Mouse (Mus musculus) megakaryocyte, embryonic 14.5 days (primary cell): ENCODE data around the gene Ash1l. TPM values are rescaled to one million over a fixed set of nuclear protein-coding genes. Genes with fewer than 3 reads are reported as not detected.
A peak's percentile ranks its signal among the peaks of the same experiment; 100 is the strongest.

Source experiments
- H3K27me3 ChIP-seq: replicated peaks from 2 replicates; pipeline ENCODE3; 2012; ENCODE audit warnings: inconsistent platforms
- H3K36me3 ChIP-seq: replicated peaks from 2 replicates; pipeline ENCODE3; 2012; ENCODE audit warnings: low read length, inconsistent platforms, mixed read lengths
- H3K4me1 ChIP-seq: 2 replicates; pipeline ENCODE4 v1.6.1; 2012; ENCODE audit warnings: inconsistent platforms
- H3K4me3 ChIP-seq: replicated peaks from 2 replicates; pipeline ENCODE3; 2012; ENCODE audit warnings: moderate library complexity, mild to moderate bottlenecking, inconsistent platforms
- H3K9me3 ChIP-seq: 2 replicates; pipeline ENCODE4 v1.6.1; 2012; ENCODE audit warnings: inconsistent platforms
- FLI1 ChIP-seq: IDR thresholded peaks from 2 replicates; pipeline ENCODE4 v1.6.1; 2012; ENCODE audit warnings: low read length, inconsistent platforms, mixed read lengths
- GATA1 ChIP-seq: IDR thresholded peaks from 3 replicates; pipeline ENCODE4 v1.6.1; 2012; ENCODE audit warnings: mixed read lengths, low read length, inconsistent platforms, borderline replicate concordance
- polyA plus RNA-seq: library from polyadenylated mRNA; stranded (reverse); fragments of >175 nt; gene quantifications from 2 replicates; pipeline ENCODE4 v1.2.3, GENCODE M21; 2012; ENCODE audit warnings: low replicate concordance; ENCODE audit not compliant: insufficient read depth

The Ash1l gene
- polyA plus RNA-seq, 1 experiment, result 0.95 TPM

DNA sequence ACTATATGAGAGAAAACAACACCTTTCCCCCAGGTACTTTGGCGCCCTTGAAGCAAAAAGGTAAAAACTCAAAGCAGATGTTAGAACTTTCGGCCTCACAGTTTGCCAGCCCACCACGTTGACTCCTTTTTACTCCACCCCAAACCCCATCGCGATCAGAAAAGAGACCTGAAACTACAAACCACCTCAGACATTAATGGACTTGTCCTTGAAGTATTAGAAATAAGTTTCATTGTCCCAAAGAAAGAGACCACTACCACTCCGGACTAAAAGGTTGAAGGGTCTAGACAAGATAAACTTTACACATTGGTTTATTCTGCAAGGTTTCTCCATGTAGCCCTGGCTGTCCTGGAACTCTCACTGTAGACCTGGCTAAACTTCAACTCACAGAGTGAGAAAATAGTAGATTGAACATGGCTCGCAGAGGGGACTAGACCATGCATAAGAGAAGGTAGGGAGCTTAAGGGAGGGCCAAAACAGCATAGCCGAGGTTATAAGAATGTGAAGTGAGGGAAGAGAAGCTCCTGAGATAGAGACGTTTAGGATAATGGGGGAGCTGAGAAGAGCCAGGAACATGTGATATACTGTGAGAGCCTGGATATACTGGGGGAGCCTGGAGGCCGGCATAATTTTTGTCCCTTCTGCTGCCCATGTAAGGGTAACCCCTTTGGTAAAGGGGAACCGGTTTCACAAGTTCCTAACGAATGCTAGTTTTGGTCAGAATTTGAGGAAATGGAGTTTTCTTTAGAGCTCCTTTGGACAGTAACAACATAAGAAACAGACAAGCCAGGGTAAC, 152.3 kb downstream of the Ash1l start:
- H3K4me1 ChIP-seq, result peaks cover 80% of the 10 kb centered on the region
- TF ChIP-seq GATA1 (no peak), FLI1 (no peak)
- H3K4me3 ChIP-seq, result peak overlapping the region; percentile 92

DNA sequence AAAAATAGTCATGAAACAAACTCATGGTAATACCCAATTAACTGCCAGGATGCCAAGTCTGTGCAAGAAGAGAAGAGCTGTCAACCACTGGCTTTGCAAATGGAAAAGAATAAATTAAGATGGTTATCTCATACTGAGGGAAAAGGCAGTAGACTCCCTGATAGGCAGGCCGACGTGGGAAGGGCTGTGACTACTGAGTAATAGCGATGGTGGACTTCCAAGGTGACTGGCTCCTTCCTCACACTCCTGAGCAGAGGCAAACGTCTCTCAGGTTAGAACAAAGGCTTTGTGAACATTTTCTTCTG, 152.8 kb downstream of the Ash1l start:
- Histone ChIP-seq H3K4me3 (peak overlapping the region; percentile 59), H3K36me3 (peaks cover 25% of the 10 kb centered on the region), H3K27me3 (no peaks in the 10 kb centered on the region), H3K9me3 (no peaks in the 10 kb centered on the region), H3K4me1 (peaks cover 80% of the 10 kb centered on the region)
- TF ChIP-seq GATA1 (no peak), FLI1 (no peak)

More for the DNA sequence above, 152.3 kb downstream of the Ash1l start:
- Histone ChIP-seq H3K36me3 (peaks cover 30% of the 10 kb centered on the region), H3K27me3 (no peaks in the 10 kb centered on the region), H3K9me3 (no peaks in the 10 kb centered on the region)

DNA sequence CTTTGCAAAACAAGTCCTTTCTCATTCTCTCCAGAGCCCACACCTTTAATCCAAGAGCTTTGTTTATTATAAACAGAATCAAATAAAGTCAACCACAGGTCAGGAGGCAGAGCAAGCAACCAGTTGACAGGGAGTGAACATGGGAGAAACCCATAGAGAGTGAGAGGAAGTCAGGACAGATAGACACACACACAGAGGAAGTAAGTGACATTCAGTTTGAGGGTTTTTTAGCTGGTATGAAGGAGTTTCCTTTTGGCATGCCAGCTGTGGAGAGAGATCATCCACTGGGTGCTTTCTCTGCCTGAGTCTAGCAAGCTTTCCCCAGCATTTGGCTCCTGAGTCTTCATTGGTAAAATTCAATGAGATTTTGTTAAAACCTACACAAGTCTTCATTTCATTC, 156.5 kb downstream of the Ash1l start:
- H3K36me3 ChIP-seq, result no peaks in the 10 kb centered on the region
- no peaks in the 10 kb centered on the region for H3K27me3 ChIP-seq
- peaks cover 70% of the 10 kb centered on the region for H3K4me1 ChIP-seq
- TF ChIP-seq FLI1, result 0 out of 2 replicates have a peak, but pooled peaks have one; percentile 11
- peak; percentile 32; the same call in 1 of the 3 replicates for TF ChIP-seq GATA1
- peak overlapping the region; percentile 53 for H3K4me3 ChIP-seq
- no peaks in the 10 kb centered on the region for H3K9me3 ChIP-seq

DNA sequence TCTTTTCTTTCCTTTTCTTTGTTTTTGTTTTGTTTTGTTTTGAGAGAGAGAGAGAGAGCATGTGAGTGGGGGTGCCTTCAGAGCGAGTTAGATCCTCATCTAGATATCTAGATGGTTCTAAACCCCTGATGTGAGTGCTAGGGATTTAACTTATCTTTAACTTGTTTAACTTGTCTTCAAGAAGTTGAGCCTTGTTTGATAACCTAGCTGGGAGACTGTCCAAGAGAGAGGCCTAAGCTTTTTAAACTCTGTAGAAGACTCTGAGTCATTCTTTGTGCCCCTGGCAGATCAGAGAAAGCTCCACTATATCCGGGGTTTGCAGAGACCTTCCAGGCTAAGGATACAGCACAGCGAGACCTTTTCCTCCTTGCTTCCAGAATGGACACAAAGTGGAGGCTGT, 157.1 kb downstream of the Ash1l start:
- H3K36me3 ChIP-seq, result no peaks in the 10 kb centered on the region
- no peak for TF ChIP-seq GATA1
- TF ChIP-seq FLI1, result no peak
- H3K4me3 ChIP-seq, result peak overlapping the region; percentile 15
- H3K4me1 ChIP-seq, result peaks cover 65% of the 10 kb centered on the region
- no peaks in the 10 kb centered on the region for H3K9me3 ChIP-seq
- H3K27me3 ChIP-seq, result no peaks in the 10 kb centered on the region

DNA sequence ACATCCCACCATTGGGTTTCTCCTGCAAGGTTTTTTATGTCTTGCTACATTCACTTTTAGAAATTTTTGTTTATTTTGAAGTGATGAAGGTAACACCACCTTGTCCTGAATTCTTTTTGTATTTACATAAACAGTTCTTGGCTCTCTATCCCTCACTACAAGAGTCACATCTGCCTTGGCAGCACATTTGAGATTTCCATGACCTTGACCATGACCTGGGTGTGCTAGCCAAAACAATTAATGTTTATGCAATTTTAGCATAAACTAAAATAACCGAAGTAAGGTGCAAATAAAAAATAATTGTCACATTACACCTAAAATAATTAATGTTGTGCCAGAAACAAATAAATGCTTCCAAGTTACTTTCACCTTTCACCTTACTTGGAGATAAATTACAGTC, 157.7 kb downstream of the Ash1l start:
- Histone ChIP-seq H3K4me3 (no peak overlapping the region), H3K36me3 (no peaks in the 10 kb centered on the region), H3K4me1 (peaks cover 61% of the 10 kb centered on the region), H3K27me3 (no peaks in the 10 kb centered on the region), H3K9me3 (no peaks in the 10 kb centered on the region)
- TF ChIP-seq FLI1 (no peak), GATA1 (no peak)

DNA sequence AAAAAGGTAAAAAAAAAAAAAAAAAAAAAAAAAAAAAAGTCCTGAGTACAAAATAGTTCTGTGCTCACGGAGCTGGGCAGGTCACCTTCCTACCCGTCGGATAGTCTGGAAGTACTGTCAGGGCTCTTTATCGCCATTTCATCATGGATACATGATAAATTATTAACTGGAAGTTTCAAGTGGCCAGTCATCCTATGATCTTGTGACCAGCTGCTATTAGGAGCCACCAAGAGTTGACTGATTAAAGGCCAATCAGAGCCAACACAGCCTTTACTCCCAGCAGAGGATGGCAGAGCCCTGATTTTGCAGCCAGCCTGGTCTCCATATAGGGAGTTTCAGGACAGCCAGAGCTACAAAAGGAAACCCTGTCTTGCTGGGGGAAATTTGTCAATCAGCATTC, 162.6 kb downstream of the Ash1l start:
- H3K9me3 ChIP-seq, result no peaks in the 10 kb centered on the region
- peaks cover 11% of the 10 kb centered on the region for H3K27me3 ChIP-seq
- no peak overlapping the region for H3K4me3 ChIP-seq
- H3K36me3 ChIP-seq, result no peaks in the 10 kb centered on the region
- H3K4me1 ChIP-seq, result peaks cover 37% of the 10 kb centered on the region
- TF ChIP-seq GATA1 (no peak), FLI1 (no peak)

DNA sequence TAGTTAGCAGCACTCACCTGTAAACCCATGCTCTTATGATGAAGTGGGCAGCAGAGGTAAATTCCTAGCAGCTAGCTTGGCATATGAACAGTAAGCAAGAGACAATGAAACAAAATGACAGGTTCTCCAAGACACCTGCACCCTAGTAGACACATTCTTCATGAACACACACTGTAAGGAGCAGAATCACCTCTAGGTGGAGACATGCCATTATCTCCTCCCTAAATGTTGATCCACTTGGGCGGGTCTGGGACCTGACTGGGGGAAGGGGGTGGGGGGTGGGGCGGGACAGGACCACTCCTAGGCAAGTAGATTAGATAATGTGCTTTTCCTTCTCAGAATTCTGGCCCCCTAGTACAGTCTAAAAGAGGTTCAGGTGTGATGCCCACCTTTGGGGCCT, 165.1 kb downstream of the Ash1l start:
- Histone ChIP-seq H3K9me3 (no peaks in the 10 kb centered on the region), H3K36me3 (no peaks in the 10 kb centered on the region), H3K4me3 (no peak overlapping the region), H3K4me1 (peaks cover 20% of the 10 kb centered on the region), H3K27me3 (peaks cover 21% of the 10 kb centered on the region)
- TF ChIP-seq FLI1 (no peak), GATA1 (no peak)

DNA sequence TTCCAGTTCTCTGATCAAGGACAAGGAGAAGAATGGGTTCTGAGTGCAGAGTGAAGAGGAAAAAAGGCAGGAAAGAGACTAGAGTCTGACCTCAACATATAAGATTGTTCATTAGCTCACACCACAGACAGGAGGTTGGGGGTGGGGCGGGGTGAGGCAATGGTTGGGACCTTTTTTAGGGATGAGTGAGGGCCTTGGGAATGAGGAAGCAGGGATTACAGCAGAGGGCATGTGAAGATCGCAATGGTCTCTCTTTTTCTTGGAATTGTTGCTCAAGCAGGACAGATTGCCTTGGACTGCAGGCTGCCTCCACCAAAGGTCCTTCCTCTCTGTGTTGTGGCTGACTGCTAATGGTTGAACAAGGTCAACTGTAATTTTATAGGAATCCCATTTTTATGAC, 172.9 kb downstream of the Ash1l start:
- no peak for TF ChIP-seq FLI1
- TF ChIP-seq GATA1, result no peak
- Histone ChIP-seq H3K27me3 (peaks cover 26% of the 10 kb centered on the region), H3K9me3 (no peaks in the 10 kb centered on the region), H3K36me3 (no peaks in the 10 kb centered on the region), H3K4me3 (no peak overlapping the region), H3K4me1 (peaks cover 17% of the 10 kb centered on the region)

DNA sequence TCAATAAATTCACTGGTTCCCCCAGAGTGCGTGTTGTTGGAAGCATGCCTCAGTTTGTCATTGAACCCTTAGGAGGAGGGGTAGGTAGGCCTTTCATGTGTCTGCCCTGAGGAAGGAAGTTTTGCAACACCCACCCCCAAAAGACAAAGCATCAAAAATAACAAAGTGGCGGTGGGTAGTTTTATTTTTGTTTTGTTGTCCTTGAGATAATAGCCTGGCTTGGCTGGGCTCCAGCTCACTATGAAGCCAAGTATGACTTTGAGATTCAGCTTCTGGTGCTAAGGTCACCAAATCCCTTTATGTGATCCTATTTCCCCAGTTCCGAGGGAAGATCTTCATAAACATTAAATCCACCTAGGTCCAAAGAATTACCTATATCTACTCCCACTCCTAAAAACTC, 173.8 kb downstream of the Ash1l start:
- Histone ChIP-seq H3K4me1 (peaks cover 22% of the 10 kb centered on the region), H3K4me3 (no peak overlapping the region), H3K27me3 (peaks cover 30% of the 10 kb centered on the region), H3K9me3 (no peaks in the 10 kb centered on the region), H3K36me3 (no peaks in the 10 kb centered on the region)
- TF ChIP-seq GATA1 (no peak), FLI1 (no peak)

DNA sequence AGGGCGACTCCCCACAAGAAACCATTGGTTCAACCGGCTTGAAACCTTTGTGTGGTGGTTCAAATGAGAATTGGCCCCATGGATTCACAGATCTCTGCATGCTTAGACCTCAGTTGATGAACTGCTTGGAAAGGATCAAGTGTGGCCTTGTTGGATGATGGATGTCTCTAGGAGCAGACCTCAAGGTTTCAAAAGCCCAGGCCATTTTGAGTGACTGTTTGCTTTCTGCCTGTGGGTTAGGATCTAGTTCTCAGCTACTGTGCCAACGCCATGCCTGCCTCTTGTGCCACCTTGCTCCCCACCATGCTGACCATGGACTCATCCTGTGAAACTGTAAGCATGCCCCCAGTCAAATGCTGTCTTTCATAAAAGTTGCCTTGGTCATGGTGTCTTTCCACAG, 175.6 kb downstream of the Ash1l start:
- Histone ChIP-seq H3K4me1 (peaks cover 25% of the 10 kb centered on the region), H3K36me3 (no peaks in the 10 kb centered on the region), H3K4me3 (no peak overlapping the region), H3K27me3 (peaks cover 27% of the 10 kb centered on the region), H3K9me3 (no peaks in the 10 kb centered on the region)
- TF ChIP-seq FLI1, result no peak
- no peak for TF ChIP-seq GATA1

Other genes with a start within 250 kb of the Ash1l start
- gene Rit1, start 233.8 kb upstream of the Ash1l start, polyA plus RNA-seq, result 30.4 and 71.5 TPM in 2 replicates
- 10.9 and 16.6 TPM in 2 replicates for gene Syt11, start 175.5 kb upstream of the Ash1l start, polyA plus RNA-seq
- 4.2 and 8.3 TPM in 2 replicates for gene Gon4l, start 115.4 kb upstream of the Ash1l start, polyA plus RNA-seq
- gene Msto1, start 36.6 kb upstream of the Ash1l start, polyA plus RNA-seq, result 11.3 and 22.7 TPM in 2 replicates
- gene Dap3, start 559 bp downstream of the Ash1l start, polyA plus RNA-seq, result 21.0 and 86.4 TPM in 2 replicates
- gene Rusc1, start 142.7 kb downstream of the Ash1l start, polyA plus RNA-seq, result 10.9 and 15.1 TPM in 2 replicates
- gene Gm43738, start 150.5 kb downstream of the Ash1l start, polyA plus RNA-seq, result 14.8 and 27.6 TPM in 2 replicates
- gene Fdps, start 151.3 kb downstream of the Ash1l start, polyA plus RNA-seq, result 48.9 and 51.3 TPM in 2 replicates
- gene Pklr, start 185.5 kb downstream of the Ash1l start, polyA plus RNA-seq, result 0.26 TPM in 1 of 2 replicates, not detected in the other
- gene Hcn3, start 209.6 kb downstream of the Ash1l start, polyA plus RNA-seq, result 0.36 and 0.68 TPM in 2 replicates
- 12.9 and 13.3 TPM in 2 replicates for gene Clk2, start 214.2 kb downstream of the Ash1l start, polyA plus RNA-seq
- 180 and 256 TPM in 2 replicates for gene Scamp3, start 226.9 kb downstream of the Ash1l start, polyA plus RNA-seq
- 23.3 and 39.8 TPM in 2 replicates for gene Fam189b, start 232.5 kb downstream of the Ash1l start, polyA plus RNA-seq